Mouse (Mus musculus) hindbrain, embryonic 15.5 days (tissue): ENCODE measurements around the gene Mms19. TPM values are rescaled to one million over a fixed set of nuclear protein-coding genes. Genes with fewer than 3 reads are reported as not detected.

ENCODE experiments used
- ATAC-seq: fragments of 200-750 bp; cut with Nextera tagmentation; 2 replicates; pipeline ENCODE4 v1.8.0; 2017; ENCODE audit warnings: low read depth, moderate number of reproducible peaks, moderate TSS enrichment; ENCODE audit not compliant: low FRiP score
- H3K27ac ChIP-seq: fragments of 300-500 bp; sonication (generic); replicated peaks from 2 replicates; pipeline ENCODE4 v1.5.1; 2015; ENCODE audit warnings: mild to moderate bottlenecking, inconsistent platforms
- H3K27me3 ChIP-seq: fragments of 300-500 bp; sonication (generic); 2 replicates; pipeline ENCODE4 v1.6.1; 2015; ENCODE audit warnings: control low read depth, inconsistent platforms
- H3K36me3 ChIP-seq: fragments of 300-500 bp; sonication (generic); 2 replicates; pipeline ENCODE4 v1.6.1; 2015; ENCODE audit warnings: control low read depth, inconsistent platforms
- H3K4me1 ChIP-seq: fragments of 300-500 bp; sonication (generic); replicated peaks from 2 replicates; pipeline ENCODE4 v1.6.1; 2015; ENCODE audit warnings: control low read depth, inconsistent platforms
- H3K4me2 ChIP-seq: fragments of 300-500 bp; sonication (generic); 2 replicates; pipeline ENCODE4 v1.6.1; 2015; ENCODE audit warnings: moderate library complexity, mild to moderate bottlenecking, inconsistent platforms
- H3K4me3 ChIP-seq: fragments of 300-500 bp; sonication (generic); 2 replicates; pipeline ENCODE4 v1.5.1; 2015; ENCODE audit warnings: mild to moderate bottlenecking, inconsistent platforms
- H3K9ac ChIP-seq: fragments of 300-500 bp; sonication (generic); 2 replicates; pipeline ENCODE4 v1.6.1; 2015; ENCODE audit warnings: inconsistent platforms
- H3K9me3 ChIP-seq: fragments of 300-500 bp; sonication (generic); 2 replicates; pipeline ENCODE4 v1.6.1; 2016; ENCODE audit warnings: control low read depth, inconsistent platforms
- WGBS: fragments of 180-500 bp; shearing (Covaris S2); methylation state at CpG from one replicate; pipeline ENCODE4 v1.1.7; 2015; 5-methylcytosine and 5-hydroxymethylcytosine counted together
- polyA plus RNA-seq: library from polyadenylated mRNA; unstranded; fragments of >200 nt; fragmentation: Nextera tagmentation; extraction: Ambion mirVana; gene quantifications from 2 replicates; pipeline ENCODE4 v1.2.1, GENCODE M21; 2015

Mms19 gene
- polyA plus RNA-seq, 1 experiment from 2014 or later, result 33.4 TPM

DNA sequence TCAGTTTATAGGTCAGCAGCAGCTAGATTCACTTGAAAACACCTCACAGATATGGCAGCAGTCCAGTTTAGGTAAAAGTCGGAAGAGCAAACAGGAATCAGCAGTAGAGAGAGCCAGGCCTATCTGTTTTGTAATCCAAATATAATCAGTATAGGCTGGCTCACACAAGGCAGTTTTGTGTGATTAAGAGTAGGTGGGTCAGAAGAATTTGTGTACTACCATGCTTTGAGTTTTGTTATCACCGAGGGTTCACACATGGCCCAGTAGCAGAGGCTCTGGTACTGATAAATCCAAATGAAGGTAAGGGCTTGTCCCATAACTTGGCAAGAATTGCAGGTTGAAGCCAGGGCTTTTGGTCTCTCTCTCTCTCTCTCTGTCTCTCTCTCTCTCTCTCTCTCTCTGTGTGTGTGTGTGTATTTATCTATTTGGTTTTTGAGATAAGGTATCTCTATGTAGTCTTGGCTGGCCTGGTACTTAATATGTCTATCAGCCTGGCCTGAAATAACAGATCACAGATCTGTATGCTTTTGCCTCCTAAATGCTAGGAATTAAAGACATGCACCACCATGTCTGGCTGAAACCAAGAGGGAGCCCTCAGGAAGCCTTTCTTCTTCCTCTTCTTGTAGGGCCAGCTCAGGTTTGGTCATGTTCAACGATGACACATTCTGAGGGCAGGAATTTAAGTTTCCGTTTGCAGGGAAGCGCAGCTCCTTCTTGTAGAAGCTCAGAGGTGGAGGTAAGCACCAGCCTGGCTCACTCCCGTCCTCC lies 74.5 kb downstream of the Mms19 start:
- WGBS, result 70% methylated on average over 6 of the region's 6 CpGs
- ATAC-seq, result no peak

DNA sequence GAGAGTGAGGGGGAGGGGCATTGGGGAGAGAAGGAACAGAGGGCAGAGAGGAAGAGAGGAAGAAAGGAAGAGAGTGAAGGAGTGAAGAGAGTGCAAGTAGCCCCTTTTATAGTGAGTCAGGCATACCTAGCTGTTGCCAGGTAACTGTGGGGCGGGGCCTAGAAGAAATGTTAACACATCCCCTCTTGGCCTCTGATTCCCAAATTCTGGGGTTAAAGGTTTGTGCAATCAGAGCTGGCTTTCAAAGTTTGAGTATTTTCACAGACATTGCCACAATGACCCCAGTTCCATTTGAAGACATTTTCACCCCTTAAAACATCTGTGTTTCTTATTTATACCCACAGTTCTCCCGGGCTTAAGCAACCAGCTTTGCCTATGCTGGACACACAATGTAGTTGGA lies 75.7 kb downstream of the Mms19 start:
- Histone ChIP-seq H3K4me1 (no peaks in the 10 kb centered on the region), H3K27me3 (no peaks in the 10 kb centered on the region), H3K9ac (no peak overlapping the region), H3K36me3 (no peaks in the 10 kb centered on the region), H3K4me2 (no peak overlapping the region), H3K4me3 (no peak overlapping the region), H3K27ac (no peak overlapping the region), H3K9me3 (no peaks in the 10 kb centered on the region)
- WGBS, result 89% methylated on average over 2 of the region's 2 CpGs
- no peak for ATAC-seq

More for the DNA sequence above, 74.5 kb downstream of the Mms19 start:
- Histone ChIP-seq H3K4me2 (no peak overlapping the region), H3K27ac (no peak overlapping the region), H3K9ac (no peak overlapping the region), H3K27me3 (no peaks in the 10 kb centered on the region), H3K4me1 (no peaks in the 10 kb centered on the region), H3K4me3 (no peak overlapping the region), H3K36me3 (no peaks in the 10 kb centered on the region), H3K9me3 (no peaks in the 10 kb centered on the region)

DNA sequence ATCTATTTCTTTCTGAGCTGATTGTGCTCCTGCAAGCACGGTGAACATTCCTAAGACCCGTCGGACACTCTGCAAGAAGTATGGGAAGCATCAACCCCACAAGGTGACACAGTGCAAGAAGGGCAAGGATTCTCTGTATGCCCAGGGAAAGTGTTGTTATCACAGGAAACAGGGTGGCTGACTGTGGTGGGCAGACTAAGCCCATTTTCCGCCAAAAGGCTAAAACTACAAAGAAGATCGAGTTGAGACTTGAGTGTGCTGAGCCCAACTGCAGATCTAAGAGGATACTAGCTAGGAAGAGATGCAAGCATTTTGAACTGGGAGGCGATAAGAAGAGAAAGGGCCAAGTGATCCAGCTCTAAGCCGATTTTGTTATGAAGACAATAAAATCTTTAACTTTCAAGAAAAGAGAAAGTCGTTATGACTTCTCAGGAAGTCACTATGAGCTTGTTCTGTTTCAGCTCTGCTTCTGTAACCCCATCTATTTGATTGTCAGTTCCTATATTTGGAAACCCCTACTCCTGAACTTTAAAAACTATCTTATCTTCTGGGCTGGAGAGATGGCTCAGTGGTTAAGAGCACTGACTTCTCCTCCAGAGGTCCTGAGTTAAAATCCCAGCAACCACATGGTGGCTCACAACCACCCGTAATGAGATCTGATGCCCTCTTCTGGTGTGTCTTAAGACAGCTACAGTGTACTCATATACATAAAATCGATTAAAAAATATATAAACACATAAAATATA lies 77.9 kb downstream of the Mms19 start:
- WGBS, result 93% methylated on average over 10 of the region's 10 CpGs
- ATAC-seq, result no peak
- H3K27me3 ChIP-seq, result no peaks in the 10 kb centered on the region
- H3K4me3 ChIP-seq, result no peak overlapping the region
- no peaks in the 10 kb centered on the region for H3K9me3 ChIP-seq
- no peaks in the 10 kb centered on the region for H3K4me1 ChIP-seq
- H3K36me3 ChIP-seq, result no peaks in the 10 kb centered on the region
- H3K4me2 ChIP-seq, result no peak overlapping the region
- no peak overlapping the region for H3K9ac ChIP-seq
- H3K27ac ChIP-seq, result no peak overlapping the region

DNA sequence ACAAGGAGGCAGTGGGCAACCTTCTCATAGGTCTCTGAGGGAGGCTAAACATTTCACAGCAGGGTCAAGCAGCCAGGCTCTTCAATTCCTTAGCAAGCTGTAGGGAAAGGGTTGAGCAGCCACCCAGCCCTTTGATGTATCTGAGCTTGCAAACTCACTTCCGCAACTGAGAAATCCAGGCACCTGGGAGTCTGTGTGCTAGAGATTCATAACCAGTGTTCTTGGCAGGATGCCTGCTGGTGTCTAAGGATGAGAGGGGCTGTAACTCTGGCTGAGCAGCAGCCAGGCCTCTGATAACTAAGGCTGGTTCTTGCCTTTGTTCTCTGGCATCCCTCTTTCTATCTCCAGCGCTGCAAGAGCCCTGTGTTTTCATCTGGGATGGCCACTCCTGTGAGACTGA lies 79.3 kb downstream of the Mms19 start:
- Histone ChIP-seq H3K4me1 (peaks cover 2% of the 10 kb centered on the region; the same call in 1 of the 2 replicates), H3K27me3 (no peaks in the 10 kb centered on the region), H3K4me3 (no peak overlapping the region), H3K27ac (no peak overlapping the region), H3K9me3 (no peaks in the 10 kb centered on the region), H3K4me2 (no peak overlapping the region), H3K9ac (no peak overlapping the region), H3K36me3 (no peaks in the 10 kb centered on the region)
- no peak for ATAC-seq
- WGBS, result 53% methylated on average over 2 of the region's 2 CpGs

DNA sequence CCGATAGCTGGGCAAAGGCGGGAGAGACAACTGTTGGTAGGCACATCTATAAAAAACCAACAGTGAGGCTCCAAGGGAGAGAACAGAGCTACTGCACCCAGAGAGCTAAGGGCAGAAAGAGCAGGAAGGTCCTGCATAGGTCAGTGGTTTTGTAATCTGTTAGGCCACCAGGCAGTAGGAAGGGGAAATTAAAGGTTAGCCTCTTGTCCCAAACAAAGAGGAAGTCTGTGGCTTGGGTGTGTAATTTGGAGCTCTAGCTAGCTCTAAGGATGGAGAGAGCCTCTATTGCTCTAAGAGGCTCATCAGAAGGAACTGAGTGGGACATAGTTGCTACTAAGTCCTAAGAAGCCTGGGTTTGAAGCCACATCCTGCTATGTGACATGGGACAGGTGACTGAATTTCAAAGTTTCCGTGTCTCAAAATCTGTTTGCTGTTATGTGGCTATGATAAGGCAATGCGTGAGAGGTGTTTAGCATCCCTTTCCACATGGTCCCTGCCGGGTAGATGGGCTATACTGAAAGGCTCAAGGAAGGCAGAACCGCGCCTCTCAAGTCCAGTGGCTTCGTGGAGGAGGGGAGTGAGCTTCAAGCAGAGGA lies 80.4 kb downstream of the Mms19 start:
- no peak for ATAC-seq
- 90% methylated on average over 8 of the region's 8 CpGs for WGBS
- no peak overlapping the region for H3K27ac ChIP-seq
- no peak overlapping the region for H3K4me2 ChIP-seq
- H3K27me3 ChIP-seq, result no peaks in the 10 kb centered on the region
- no peak overlapping the region for H3K9ac ChIP-seq
- H3K4me3 ChIP-seq, result no peak overlapping the region
- H3K36me3 ChIP-seq, result no peaks in the 10 kb centered on the region
- peaks cover 7% of the 10 kb centered on the region for H3K4me1 ChIP-seq
- no peaks in the 10 kb centered on the region for H3K9me3 ChIP-seq

DNA sequence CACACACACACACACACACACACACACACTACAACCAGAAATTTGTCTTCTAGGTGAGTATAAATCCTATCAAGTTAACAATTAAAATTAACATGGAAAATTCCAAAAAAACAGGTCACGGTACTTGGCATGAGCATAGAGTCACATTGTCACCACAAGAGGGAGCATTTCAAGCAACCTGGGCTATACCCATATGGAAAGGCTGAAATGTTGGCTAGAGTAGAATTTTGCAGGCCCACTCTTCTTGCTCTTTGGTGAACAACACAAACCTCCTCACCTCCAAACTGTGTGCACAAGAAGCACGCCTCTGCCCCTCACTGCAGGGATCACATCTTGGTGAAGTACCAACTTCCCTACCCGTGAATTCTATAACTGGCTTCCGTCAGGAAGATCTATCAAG lies 82.1 kb downstream of the Mms19 start:
- Histone ChIP-seq H3K9ac (no peak overlapping the region), H3K27ac (no peak overlapping the region), H3K4me3 (no peak overlapping the region), H3K9me3 (no peaks in the 10 kb centered on the region), H3K27me3 (no peaks in the 10 kb centered on the region), H3K4me2 (no peak overlapping the region), H3K4me1 (peaks cover 19% of the 10 kb centered on the region), H3K36me3 (no peaks in the 10 kb centered on the region)
- ATAC-seq, result no peak
- 57% methylated on average over 4 of the region's 4 CpGs for WGBS

DNA sequence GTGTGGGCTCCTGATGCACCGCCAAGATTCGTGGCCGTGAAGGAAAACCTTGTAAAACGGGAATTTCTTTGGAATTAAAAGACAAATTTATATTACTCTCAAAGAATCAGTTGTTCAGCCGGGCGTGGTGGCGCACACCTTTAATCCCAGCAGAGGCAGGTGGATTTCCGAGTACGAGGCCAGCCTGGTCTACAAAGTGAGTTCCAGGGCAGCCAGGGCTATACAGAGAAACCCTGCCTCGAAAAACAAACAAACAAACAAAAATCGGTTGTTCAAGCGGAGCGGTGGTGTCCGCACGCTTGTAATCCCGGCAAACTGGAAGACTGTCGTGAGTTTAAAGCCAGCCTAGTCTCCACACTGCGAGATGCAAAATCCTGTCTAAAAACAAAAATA lies 84.6 kb downstream of the Mms19 start:
- no peaks in the 10 kb centered on the region for H3K27me3 ChIP-seq
- peaks cover 19% of the 10 kb centered on the region for H3K4me1 ChIP-seq
- peak overlapping the region; percentile 81 for H3K4me2 ChIP-seq
- no peaks in the 10 kb centered on the region for H3K9me3 ChIP-seq
- 17% methylated on average over 18 of the region's 18 CpGs for WGBS
- peak overlapping the region; percentile 94 for H3K4me3 ChIP-seq
- peaks cover 6% of the 10 kb centered on the region; the same call in 1 of the 2 replicates for H3K36me3 ChIP-seq
- H3K27ac ChIP-seq, result peak overlapping the region; percentile 60
- peak; percentile 61; the same call in 1 of the 2 replicates for ATAC-seq
- H3K9ac ChIP-seq, result peak overlapping the region; percentile 63

DNA sequence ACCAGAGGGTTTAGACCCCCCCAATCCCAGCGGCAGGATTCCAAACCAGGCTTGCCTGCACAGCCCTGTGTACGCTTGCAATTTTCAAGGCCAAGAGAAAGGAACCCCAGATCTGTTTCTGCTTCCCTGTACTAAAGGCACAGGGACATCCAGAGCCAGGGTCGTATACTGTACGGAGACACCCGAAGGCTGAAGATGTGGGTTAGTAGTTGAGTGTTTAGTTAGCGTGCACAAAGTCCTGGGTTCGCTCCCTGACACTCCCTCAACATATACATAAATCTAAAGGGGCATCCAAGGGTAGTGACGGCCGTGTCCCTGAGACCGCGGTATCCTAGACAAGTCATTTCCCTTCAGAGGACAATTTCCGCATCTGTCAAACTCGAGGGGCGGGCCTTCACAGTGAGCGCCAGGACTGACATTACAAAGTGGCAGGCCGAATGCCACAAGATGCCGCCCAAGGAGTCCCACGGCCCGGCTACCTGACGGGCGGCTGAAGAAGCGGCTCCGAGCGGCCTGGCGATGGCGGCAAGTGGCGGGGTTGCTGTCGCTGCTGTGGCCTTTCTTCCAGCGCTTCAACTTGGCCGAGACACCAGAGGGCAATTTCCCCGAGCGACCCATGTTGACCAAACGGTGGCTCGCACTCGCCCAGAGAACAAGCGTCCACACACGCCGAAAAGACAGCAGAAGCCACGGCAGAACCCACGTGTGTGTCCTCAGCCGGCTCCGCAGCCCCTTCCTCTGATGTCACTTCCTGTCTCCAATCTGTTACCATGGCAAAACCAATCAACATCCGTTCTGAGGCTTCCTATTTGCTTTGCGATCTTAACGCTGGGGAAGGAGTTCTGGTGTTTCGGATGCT lies 85.3 kb downstream of the Mms19 start, which contains the start of gene Rrp12:
Gene Rrp12, minus strand, starts transcription at position 714 of the 859 bp plus-strand sequence.
- peak within 1 kb of the TSS; percentile 94 for H3K4me3 ChIP-seq
- peak; percentile 98 for ATAC-seq
- WGBS, result 2% methylated on average over 46 of the region's 46 CpGs
- H3K27ac ChIP-seq, result peak within 1 kb of the TSS; percentile 62
- H3K36me3 ChIP-seq, result peaks cover 6% of the 10 kb centered on the region; the same call in 1 of the 2 replicates
- H3K9ac ChIP-seq, result peak within 1 kb of the TSS; percentile 63
- H3K4me1 ChIP-seq, result peaks cover 19% of the 10 kb centered on the region
- no peaks in the 10 kb centered on the region for H3K9me3 ChIP-seq
- no peaks in the 10 kb centered on the region for H3K27me3 ChIP-seq
- peak within 1 kb of the TSS; percentile 81 for H3K4me2 ChIP-seq

DNA sequence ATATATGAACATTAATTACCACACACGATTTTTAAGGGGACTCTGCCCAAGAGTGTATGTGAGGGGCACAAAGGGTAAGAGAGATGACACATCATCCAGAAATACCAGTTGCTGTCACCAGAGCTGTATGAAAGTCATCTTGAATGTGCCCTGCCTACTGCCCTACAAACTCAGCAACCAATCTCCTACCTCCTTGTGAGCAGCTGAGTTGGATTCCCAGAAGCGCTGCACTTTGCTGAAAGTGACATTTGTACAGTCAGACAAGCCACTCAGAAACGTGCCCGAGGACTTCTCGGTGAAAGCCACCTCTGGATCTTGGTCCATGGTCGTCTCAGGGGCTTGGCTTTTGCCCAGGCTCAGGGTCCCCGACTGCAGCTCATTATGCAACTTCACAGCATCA lies 86.0 kb downstream of the Mms19 start:
- peaks cover 19% of the 10 kb centered on the region for H3K4me1 ChIP-seq
- peaks cover 11% of the 10 kb centered on the region; the same call in 1 of the 2 replicates for H3K36me3 ChIP-seq
- 50% methylated on average over 7 of the region's 7 CpGs for WGBS
- no peak for ATAC-seq
- peak overlapping the region; percentile 94 for H3K4me3 ChIP-seq
- H3K9ac ChIP-seq, result peak overlapping the region; percentile 63; the same call in 1 of the 2 replicates
- H3K9me3 ChIP-seq, result no peaks in the 10 kb centered on the region
- no peak overlapping the region for H3K27ac ChIP-seq
- no peaks in the 10 kb centered on the region for H3K27me3 ChIP-seq
- H3K4me2 ChIP-seq, result peak overlapping the region; percentile 81
